Mouse (Mus musculus) neural tube, embryonic 12.5 days (tissue): ENCODE data around the gene Cactin. TPM values are rescaled to one million over a fixed set of nuclear protein-coding genes. Genes with fewer than 3 reads are reported as not detected.

Source experiments
- ATAC-seq: fragments of 200-750 bp; cut with Nextera tagmentation; 2 replicates; pipeline ENCODE4 v1.8.0; 2017; ENCODE audit warnings: low read depth, mild to moderate bottlenecking, moderate TSS enrichment, moderate library complexity; ENCODE audit not compliant: low FRiP score
- H3K27ac ChIP-seq: fragments of 300-500 bp; sonication (generic); 2 replicates; pipeline ENCODE4 v1.5.1; 2016
- H3K27me3 ChIP-seq: fragments of 300-500 bp; sonication (generic); replicated peaks from 2 replicates; pipeline ENCODE4 v1.6.1; 2016; ENCODE audit warnings: mild to moderate bottlenecking
- H3K36me3 ChIP-seq: fragments of 300-500 bp; sonication (generic); 2 replicates; pipeline ENCODE4 v1.6.1; 2016; ENCODE audit warnings: mild to moderate bottlenecking
- H3K4me1 ChIP-seq: fragments of 300-500 bp; sonication (generic); 2 replicates; pipeline ENCODE4 v1.6.1; 2016
- H3K4me2 ChIP-seq: fragments of 300-500 bp; sonication (generic); replicated peaks from 2 replicates; pipeline ENCODE4 v1.6.1; 2016; ENCODE audit warnings: mild to moderate bottlenecking
- H3K4me3 ChIP-seq: fragments of 300-500 bp; sonication (generic); 2 replicates; pipeline ENCODE4 v1.5.1; 2016
- H3K9ac ChIP-seq: fragments of 300-500 bp; sonication (generic); 2 replicates; pipeline ENCODE4 v1.6.1; 2016; ENCODE audit warnings: mild to moderate bottlenecking
- H3K9me3 ChIP-seq: fragments of 300-500 bp; sonication (generic); 2 replicates; pipeline ENCODE4 v1.6.1; 2016; ENCODE audit warnings: mild to moderate bottlenecking
- WGBS: fragments of 180-500 bp; shearing (Covaris S2); methylation state at CpG from one replicate; pipeline ENCODE4 v1.1.7; 2016; 5-methylcytosine and 5-hydroxymethylcytosine counted together
- polyA plus RNA-seq: library from polyadenylated mRNA; unstranded; fragments of >200 nt; fragmentation: Nextera tagmentation; extraction: Ambion mirVana; gene quantifications from 2 replicates; pipeline ENCODE4 v1.2.1, GENCODE M21; 2016

The Cactin gene
- polyA plus RNA-seq, 1 experiment from 2014 or later: 54.1 TPM

DNA sequence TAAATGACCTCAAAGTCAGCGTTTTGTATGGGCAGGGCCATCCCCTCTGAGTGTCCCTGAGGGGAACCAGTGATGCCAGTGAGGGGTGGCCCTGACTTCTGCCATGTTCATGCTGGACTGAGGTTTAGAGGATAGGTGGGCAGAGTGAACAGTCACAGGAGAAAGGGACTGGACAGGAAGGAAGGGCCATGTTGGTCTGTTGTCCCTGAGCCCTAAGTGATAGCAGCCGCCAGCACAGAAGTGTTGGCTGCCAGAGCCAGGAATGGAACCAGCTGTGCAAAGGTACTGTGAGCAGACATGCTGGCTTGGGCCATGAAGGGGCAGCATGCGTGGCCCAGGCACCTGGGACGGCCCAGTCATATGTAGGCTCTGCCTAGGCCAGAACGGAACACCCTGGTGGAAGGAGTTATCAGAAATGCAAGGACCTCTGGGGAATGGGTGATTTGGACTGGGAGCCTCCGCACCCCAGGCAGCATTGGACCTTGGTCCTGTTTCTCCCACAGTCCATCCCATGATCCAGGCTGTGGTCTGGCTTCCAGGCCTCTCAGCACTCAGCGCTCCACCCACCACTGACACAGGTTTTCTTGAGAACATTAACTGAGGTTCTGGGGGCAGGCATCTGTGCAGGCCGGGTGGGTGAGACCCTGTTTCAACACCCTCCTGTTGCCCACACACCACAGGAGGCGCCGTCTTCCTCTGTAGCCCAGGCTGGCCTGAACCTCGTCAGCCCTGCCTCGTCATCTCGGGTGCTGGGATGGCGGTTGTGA, 21.1 kb upstream of the Cactin start:
- 92% methylated on average over 14 of the region's 14 CpGs for WGBS
- Histone ChIP-seq H3K9me3 (no peaks in the 10 kb centered on the region), H3K9ac (no peak overlapping the region), H3K4me2 (no peak overlapping the region), H3K4me1 (peaks cover 40% of the 10 kb centered on the region), H3K36me3 (peaks cover 4% of the 10 kb centered on the region; the same call in 1 of the 2 replicates), H3K27ac (no peak overlapping the region), H3K4me3 (no peak overlapping the region), H3K27me3 (no peaks in the 10 kb centered on the region)
- no peak for ATAC-seq

DNA sequence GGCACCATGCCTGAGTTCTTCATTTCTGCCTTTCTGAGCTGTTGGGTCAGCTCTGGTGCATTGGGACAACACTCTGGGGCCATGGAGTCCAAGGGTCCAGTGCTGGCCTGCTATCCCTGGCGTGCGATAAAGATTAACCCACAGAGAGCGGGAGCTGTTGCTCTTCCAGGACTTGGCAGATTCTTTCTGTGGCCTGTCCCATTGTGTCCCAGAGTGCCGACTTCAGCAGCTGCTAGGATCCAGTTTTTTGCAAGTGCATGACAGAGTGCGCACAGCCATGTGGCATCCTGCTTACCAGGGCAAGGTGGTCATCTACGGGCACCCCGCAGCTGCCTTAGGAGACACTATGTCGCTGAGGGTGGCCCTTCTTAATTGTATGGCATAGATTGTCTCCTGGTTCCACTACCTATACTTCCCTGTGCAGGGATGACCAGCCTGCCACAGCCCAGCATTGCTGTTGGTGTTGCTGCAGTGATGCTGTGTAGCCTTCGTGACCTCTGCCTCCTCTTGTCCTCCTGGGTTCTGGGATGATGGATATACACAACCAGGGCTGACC, 20.5 kb upstream of the Cactin start:
- Histone ChIP-seq H3K27ac (no peak overlapping the region), H3K36me3 (peaks cover 8% of the 10 kb centered on the region; the same call in 1 of the 2 replicates), H3K4me1 (peaks cover 38% of the 10 kb centered on the region), H3K9ac (no peak overlapping the region), H3K4me3 (no peak overlapping the region), H3K9me3 (no peaks in the 10 kb centered on the region), H3K27me3 (no peaks in the 10 kb centered on the region), H3K4me2 (no peak overlapping the region)
- WGBS: 81% methylated on average over 9 of the region's 9 CpGs
- ATAC-seq: no peak

DNA sequence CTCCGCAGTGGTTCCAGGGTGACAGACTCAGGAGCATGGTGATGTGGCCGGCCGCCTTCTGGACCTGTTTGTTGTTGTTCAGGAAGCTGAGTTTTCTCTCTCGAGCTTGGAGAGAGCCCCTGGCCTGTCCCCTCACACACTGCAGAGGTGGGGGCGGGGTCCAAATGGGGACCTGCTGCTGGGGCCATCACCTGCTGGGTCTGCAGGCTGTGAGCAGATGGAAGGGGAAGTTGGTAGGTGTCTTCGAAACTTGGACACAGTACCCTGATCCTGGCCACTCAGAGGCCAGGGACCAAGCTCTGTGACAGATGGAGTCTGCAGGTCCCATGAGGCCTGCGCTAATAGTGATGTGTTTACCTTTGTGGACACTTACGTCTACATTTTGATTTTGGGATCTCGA, 19.6 kb upstream of the Cactin start:
- H3K36me3 ChIP-seq: peaks cover 17% of the 10 kb centered on the region
- peaks cover 38% of the 10 kb centered on the region for H3K4me1 ChIP-seq
- H3K9me3 ChIP-seq: no peaks in the 10 kb centered on the region
- WGBS: 83% methylated on average over 9 of the region's 9 CpGs
- H3K27ac ChIP-seq: no peak overlapping the region
- no peak overlapping the region for H3K4me3 ChIP-seq
- H3K4me2 ChIP-seq: no peak overlapping the region
- ATAC-seq: no peak
- H3K27me3 ChIP-seq: no peaks in the 10 kb centered on the region
- no peak overlapping the region for H3K9ac ChIP-seq

GRCm38 (mm10) chr10:81302288-81302687, 18.6 kb upstream of the Cactin start:
- no peaks in the 10 kb centered on the region for H3K27me3 ChIP-seq
- H3K4me3 ChIP-seq: no peak overlapping the region
- no peak for ATAC-seq
- H3K36me3 ChIP-seq: peaks cover 23% of the 10 kb centered on the region
- H3K9ac ChIP-seq: no peak overlapping the region
- WGBS: 73% methylated on average over 4 of the region's 4 CpGs
- peaks cover 38% of the 10 kb centered on the region for H3K4me1 ChIP-seq
- H3K27ac ChIP-seq: no peak overlapping the region
- H3K9me3 ChIP-seq: no peaks in the 10 kb centered on the region
- no peak overlapping the region for H3K4me2 ChIP-seq

GRCm38 (mm10) chr10:81302781-81303218, 18.1 kb upstream of the Cactin start:
- Histone ChIP-seq H3K27me3 (no peaks in the 10 kb centered on the region), H3K4me2 (no peak overlapping the region), H3K36me3 (peaks cover 28% of the 10 kb centered on the region), H3K9me3 (no peaks in the 10 kb centered on the region), H3K9ac (no peak overlapping the region), H3K4me1 (peaks cover 38% of the 10 kb centered on the region), H3K27ac (no peak overlapping the region), H3K4me3 (no peak overlapping the region)
- WGBS: 73% methylated on average over 14 of the region's 14 CpGs
- no peak for ATAC-seq

DNA sequence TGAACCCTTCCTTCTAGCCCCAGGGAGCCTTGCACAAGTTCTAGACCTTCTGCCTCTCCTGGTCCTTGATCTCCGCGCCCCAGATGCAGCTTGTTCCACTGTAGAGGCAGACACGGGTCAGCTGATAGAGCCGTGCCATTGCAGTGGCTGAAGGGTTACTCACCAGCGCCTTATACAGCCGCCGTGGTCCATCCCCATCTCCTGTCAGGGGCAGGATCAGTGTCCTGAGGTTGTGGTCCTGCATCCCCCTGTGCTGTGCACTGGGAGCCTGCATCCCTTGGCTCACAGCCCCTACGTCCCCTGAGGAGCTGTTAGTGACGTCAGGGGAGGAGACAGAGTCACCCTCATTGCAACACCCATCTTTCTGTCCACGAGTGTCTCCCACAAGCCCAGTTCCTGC, 17.6 kb upstream of the Cactin start:
- no peak overlapping the region for H3K4me3 ChIP-seq
- H3K27ac ChIP-seq: no peak overlapping the region
- peaks cover 32% of the 10 kb centered on the region for H3K36me3 ChIP-seq
- ATAC-seq: no peak
- H3K4me1 ChIP-seq: peaks cover 38% of the 10 kb centered on the region
- H3K27me3 ChIP-seq: no peaks in the 10 kb centered on the region
- no peak overlapping the region for H3K4me2 ChIP-seq
- no peaks in the 10 kb centered on the region for H3K9me3 ChIP-seq
- WGBS: 80% methylated on average over 10 of the region's 10 CpGs
- H3K9ac ChIP-seq: no peak overlapping the region

DNA sequence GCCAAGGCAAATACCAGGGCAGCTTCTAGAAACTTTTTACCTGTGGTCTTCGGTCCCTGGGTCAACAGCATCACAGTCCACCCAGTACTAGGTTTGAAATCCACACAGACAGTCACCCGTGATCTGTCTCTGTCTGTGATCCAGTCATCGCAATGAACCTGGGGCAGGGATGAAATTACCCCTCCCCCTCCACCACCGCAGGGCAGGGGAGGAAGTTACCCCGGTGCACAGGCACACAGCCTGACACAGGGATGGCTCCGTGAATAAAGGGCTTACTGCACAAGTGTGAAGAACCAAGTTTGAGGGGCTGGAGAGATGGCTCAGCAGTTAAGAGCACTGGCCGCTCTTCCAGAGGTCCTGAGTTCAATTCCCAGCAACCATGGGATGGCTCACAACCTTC, 17.1 kb upstream of the Cactin start:
- Histone ChIP-seq H3K36me3 (peaks cover 37% of the 10 kb centered on the region), H3K27ac (no peak overlapping the region), H3K4me1 (peaks cover 38% of the 10 kb centered on the region), H3K9me3 (no peaks in the 10 kb centered on the region), H3K9ac (no peak overlapping the region), H3K27me3 (no peaks in the 10 kb centered on the region), H3K4me2 (no peak overlapping the region), H3K4me3 (no peak overlapping the region)
- WGBS: 83% methylated on average over 7 of the region's 7 CpGs
- ATAC-seq: no peak

DNA sequence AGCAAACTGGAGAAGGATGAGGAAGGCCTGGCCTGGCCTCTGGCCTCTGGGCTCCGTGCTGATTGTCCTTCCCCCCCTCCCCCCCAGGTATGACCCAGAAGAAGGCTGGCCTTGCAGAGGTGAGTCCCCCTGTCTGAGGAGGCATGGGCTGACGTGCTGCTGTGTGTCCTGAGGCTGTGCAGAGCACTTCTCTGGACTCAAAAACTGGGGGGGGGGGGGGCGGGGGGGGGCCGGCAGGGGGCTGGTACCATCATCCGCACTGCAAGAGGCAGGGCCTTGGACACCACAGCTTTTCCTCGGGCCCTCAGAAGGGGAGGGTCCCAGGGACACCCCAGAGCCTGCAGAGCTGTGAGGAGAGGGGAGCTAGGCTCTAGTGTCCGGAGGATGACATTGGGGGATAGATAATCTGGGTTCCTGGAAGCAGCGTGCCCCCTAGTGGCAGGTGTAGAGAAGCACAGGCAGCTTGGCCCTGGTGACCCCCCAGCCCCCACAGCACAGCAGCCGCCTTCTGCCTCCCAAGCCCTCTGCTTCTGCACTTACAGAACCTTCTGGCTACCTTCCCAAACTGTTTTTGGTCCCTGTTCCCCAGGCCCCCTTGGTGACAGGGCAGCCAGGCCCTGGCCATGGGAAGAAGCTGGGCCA, 16.2 kb upstream of the Cactin start:
- Histone ChIP-seq H3K4me3 (no peak overlapping the region), H3K4me1 (peaks cover 38% of the 10 kb centered on the region), H3K9me3 (no peaks in the 10 kb centered on the region), H3K36me3 (peaks cover 47% of the 10 kb centered on the region), H3K27ac (no peak overlapping the region), H3K4me2 (no peak overlapping the region), H3K9ac (no peak overlapping the region), H3K27me3 (no peaks in the 10 kb centered on the region)
- no peak for ATAC-seq
- WGBS: 26% methylated on average over 8 of the region's 9 CpGs

GRCm38 (mm10) chr10:81305663-81306062, 15.2 kb upstream of the Cactin start:
- no peak for ATAC-seq
- no peak overlapping the region for H3K9ac ChIP-seq
- no peak overlapping the region for H3K4me2 ChIP-seq
- no peak overlapping the region for H3K27ac ChIP-seq
- 95% methylated on average over 14 of the region's 14 CpGs for WGBS
- no peak overlapping the region for H3K4me3 ChIP-seq
- H3K27me3 ChIP-seq: no peaks in the 10 kb centered on the region
- peaks cover 35% of the 10 kb centered on the region for H3K4me1 ChIP-seq
- H3K9me3 ChIP-seq: no peaks in the 10 kb centered on the region
- H3K36me3 ChIP-seq: peaks cover 56% of the 10 kb centered on the region

DNA sequence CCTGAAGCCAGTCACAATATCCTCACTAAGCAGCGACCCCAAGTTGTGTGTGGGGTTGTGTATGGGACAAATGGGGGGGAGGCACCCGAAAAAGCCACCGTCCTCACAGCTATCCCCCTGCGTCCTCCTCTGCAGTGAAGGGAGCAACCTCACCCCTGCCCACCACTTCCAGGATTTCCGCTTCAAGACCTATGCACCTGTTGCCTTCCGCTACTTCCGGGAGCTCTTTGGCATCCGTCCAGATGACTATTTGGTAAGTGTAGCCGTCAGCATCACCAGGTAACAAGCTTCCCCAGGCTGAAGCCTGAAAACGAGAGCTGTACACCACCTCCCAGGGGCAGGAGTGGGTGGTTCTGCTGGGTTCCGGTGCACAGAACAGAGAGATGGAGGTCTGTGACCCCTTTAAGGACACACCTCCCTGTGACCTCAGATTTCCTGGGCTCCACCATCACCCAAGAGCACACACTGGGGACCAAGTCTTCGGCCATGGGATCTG, 14.7 kb upstream of the Cactin start:
- no peak for ATAC-seq
- Histone ChIP-seq H3K36me3 (peaks cover 62% of the 10 kb centered on the region), H3K4me2 (no peak overlapping the region), H3K4me1 (peaks cover 29% of the 10 kb centered on the region), H3K27ac (no peak overlapping the region), H3K4me3 (no peak overlapping the region), H3K27me3 (no peaks in the 10 kb centered on the region), H3K9me3 (no peaks in the 10 kb centered on the region), H3K9ac (no peak overlapping the region)
- WGBS: 96% methylated on average over 12 of the region's 12 CpGs

GRCm38 (mm10) chr10:81306837-81307682, 13.8 kb upstream of the Cactin start:
- no peak for ATAC-seq
- no peaks in the 10 kb centered on the region for H3K9me3 ChIP-seq
- no peak overlapping the region for H3K4me2 ChIP-seq
- no peak overlapping the region for H3K4me3 ChIP-seq
- 94% methylated on average over 21 of the region's 21 CpGs for WGBS
- peaks cover 25% of the 10 kb centered on the region for H3K4me1 ChIP-seq
- H3K36me3 ChIP-seq: peaks cover 70% of the 10 kb centered on the region
- no peaks in the 10 kb centered on the region for H3K27me3 ChIP-seq
- H3K27ac ChIP-seq: no peak overlapping the region
- H3K9ac ChIP-seq: no peak overlapping the region

GRCm38 (mm10) chr10:81309571-81309970, 11.3 kb upstream of the Cactin start:
- no peaks in the 10 kb centered on the region for H3K9me3 ChIP-seq
- no peak overlapping the region for H3K4me3 ChIP-seq
- H3K9ac ChIP-seq: no peak overlapping the region
- WGBS: 91% methylated on average over 5 of the region's 5 CpGs
- peaks cover 95% of the 10 kb centered on the region for H3K36me3 ChIP-seq
- H3K27ac ChIP-seq: no peak overlapping the region
- peaks cover 6% of the 10 kb centered on the region; the same call in 1 of the 2 replicates for H3K4me1 ChIP-seq
- no peaks in the 10 kb centered on the region for H3K27me3 ChIP-seq
- no peak overlapping the region for H3K4me2 ChIP-seq
- ATAC-seq: no peak
